Mouse (Mus musculus): ENCODE measurements around the gene Adgre5.

Gene Adgre5

DNA sequence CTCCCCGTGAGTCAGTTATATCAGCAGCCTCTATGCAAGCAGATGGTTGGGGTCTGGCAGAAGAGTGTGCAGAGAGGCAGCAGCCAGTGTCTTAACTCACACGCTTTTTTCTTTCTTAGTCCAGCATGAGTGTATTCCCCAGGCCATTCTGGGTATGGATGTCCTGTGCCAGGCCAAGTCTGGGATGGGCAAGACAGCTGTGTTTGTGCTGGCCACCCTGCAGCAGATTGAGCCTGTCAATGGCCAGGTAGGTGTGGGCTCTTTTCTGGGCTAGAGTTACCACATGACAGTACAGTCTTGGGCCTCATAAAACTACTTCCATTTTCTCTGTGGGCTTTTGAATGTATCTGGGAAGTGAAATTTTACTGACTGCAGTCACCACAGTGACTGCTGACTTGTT is 21.4 kb downstream of the Adgre5 start:
- no peak for DNase-seq

DNA sequence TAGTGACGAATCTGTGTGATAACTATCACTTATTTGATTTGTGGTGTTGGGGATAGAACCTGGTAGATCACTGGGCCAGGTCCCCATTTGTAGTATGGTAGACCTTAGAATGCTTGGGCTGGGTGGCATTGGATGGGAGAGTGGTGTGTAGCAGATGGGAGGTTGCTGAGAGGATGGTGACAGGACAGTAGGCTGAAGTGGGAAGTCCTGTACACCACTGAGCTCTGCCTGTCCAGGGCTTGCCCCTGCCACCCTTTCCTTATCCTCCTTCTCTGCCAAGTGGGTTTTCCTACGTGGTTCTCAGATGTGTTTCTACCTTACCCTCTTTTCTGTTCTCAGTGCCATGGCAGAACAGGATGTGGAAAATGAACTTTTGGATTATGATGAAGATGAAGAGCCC is 22.1 kb downstream of the Adgre5 start:
- DNase-seq, result no peak

DNA sequence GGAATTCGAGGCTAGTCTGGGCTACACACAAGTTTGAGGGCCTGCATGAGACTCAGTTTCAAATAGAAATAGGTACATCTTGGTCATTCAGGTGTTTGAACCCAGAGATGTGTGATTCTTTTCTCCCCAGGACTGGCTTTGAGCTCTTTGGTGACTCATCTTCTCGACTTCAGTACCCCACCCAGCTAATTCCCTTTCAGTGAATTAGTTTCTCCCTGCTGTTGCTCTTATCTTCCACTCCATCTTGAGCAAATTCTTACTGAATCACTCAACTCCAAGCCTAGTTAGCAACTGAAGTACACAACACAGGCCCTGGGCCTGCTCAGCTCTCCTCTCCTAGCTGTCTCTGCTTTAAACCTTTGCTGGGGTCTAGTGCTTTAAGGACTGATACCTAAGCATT is 24.6 kb downstream of the Adgre5 start:
- no peak for DNase-seq

DNA sequence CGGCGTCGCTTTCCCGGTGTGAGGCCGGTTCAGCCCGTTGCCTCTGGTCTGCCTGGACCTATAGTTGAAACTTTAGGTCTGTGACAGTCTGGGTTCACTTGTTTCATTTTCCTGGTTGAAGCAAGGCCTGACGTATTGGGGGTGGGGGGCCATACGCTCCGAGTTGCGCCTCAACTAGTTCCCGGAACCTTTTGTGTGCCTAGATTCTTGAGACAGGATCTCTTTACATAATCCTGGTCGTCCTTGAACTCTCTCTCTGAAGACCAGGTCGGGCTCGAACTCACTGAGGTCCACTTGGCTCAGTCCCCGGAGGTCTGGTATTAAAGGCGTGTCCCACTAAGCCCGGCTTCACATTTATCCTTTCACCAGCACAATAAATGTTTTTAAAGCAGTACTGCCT is 25.4 kb downstream of the Adgre5 start:
- peak in 1 of 2 experiments; percentile 21 for DNase-seq

DNA sequence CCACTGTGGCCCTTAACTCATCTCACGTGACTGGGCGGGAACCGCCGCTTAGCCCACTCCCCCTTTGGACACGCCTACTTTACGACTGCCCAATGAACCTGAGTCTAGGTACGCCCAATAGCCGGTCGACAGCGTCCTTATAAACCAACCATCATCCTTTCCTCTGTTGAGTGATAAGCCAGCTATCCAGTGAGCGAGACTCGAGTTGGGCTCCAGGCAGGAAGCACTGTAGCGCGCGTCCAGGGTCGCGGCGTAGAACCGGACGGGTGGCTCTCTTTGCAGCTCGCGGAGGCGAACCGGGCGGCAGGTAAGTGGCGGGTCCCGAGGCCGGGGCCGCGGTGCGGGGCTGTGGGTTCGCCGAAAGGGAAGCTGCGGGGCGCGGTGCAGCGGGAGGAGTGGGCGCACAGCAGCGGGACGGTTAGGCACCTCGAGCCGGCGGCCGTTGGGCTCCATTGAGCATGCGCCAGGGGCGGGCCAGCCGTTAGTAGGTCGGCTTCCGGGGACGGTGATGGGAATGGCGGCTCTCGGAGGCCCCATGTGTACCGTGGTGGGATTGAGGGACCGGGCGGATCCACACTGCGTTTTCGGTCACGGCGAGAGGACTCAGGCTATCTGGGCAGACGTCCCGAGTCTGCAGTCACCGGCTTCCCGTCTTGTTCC is 26.0 kb downstream of the Adgre5 start, which contains the start of gene Ddx39:
TSS of gene Ddx39 (plus strand) at position 147 of the 660 bp plus-strand sequence.
- peak; percentile 93 to 98 for DNase-seq

DNA sequence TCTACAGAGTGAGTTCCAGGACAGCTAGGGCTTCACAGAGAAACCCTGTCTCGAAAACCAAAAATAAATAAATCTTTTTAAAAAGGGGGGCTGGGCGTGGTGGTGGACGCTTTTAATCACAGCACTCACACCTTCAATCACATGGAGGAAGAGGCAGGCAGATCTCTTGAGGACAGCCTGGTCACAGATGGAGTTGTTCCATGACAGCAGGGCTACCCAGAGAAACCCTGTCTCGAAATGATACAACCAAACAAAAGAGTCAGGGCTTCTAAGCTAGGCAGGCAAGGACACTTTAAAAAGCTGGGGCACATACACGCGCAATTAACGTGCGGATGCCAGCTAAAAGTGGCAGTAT is 26.5 kb downstream of the Adgre5 start:
- DNase-seq, result no peak

DNA sequence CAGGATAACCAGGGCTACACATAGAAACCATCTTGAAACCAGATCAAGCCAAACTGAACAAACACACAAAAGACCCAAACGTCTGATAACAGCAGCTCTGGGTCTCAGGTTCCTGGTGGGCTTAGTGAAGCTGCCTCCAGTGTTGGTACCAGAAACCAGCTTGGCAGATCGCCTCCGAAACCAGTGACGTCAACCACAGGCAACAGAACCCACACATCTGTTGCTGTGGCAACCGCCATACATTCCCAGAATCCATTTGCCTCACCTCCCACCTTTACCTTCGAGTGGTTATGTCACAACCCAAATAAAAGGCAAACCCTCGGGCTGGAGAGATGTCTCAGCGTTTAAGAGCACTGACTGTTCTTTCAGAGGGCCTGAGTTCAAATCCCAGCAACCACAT is 33.6 kb downstream of the Adgre5 start:
- DNase-seq, result no peak

DNA sequence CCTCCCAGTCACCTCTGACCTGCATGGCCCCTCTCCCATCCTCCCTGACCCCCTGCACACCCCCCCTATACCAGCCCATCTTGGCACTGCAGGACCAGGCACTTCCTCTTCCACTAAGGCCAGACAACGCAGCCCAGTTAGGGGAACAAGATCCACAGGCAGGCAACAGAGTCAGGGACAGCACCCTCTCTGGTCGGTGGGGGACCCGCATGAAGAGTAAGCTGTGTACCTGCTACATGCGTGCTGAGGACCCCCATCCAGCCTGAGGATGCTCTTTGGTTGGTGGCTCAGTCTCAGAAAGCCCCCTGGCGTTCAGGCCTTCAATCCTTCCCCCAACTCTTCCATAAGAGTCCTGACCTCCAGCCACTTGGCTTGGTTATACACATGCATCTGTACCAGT is 34.7 kb downstream of the Adgre5 start:
- no peak for DNase-seq

DNA sequence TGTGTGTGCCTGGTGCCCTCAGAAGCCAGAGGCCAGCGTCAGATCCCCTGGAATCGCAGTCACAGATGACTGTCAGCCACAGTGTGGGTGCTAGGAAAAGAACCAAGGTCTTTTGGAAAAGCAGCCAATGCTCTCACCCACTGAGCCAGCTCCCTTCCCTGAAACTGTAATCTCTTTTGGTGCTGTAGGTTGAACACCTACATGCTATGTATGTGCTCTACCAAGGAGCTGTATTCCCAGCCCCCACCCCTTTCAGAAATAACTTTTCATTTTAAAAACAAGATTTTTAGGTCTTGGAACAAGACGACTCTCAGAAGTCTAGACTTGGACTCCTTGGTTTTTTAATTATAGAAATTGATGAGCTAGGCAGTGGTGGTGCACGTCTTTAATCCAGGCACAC is 37.7 kb downstream of the Adgre5 start:
- DNase-seq, result no peak

DNA sequence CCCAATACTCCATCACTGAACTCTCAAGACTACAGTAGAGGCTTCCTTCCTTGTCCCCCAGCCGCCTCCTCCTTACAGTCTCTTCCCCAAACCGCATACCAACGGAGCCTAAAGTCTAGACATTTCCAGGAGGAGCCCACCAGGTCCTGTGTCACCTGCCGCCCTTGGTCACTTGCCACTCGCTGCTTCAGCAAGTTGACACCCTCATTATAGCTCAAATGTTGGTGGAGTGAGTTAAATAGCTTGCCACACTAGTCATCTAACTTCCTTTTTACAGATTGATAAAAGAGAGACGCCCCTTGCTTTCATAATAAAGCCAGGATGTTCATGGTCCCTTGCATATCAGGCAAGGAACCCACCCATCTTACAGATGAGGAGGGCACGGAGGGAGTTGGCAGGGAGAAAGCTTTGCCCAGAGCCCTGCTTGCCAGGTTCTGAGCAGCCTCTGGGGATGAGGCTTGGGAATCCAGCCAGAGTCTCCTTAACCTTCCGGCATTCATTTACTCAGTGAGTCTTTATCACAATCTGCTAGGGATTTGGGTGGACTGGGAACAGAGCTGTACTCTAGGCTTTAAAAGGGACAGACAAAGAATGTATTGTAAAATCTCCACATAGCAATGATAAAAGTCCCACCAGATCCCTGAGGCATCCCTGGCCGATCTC is 40.6 kb downstream of the Adgre5 start:
- no peak for DNase-seq

DNA sequence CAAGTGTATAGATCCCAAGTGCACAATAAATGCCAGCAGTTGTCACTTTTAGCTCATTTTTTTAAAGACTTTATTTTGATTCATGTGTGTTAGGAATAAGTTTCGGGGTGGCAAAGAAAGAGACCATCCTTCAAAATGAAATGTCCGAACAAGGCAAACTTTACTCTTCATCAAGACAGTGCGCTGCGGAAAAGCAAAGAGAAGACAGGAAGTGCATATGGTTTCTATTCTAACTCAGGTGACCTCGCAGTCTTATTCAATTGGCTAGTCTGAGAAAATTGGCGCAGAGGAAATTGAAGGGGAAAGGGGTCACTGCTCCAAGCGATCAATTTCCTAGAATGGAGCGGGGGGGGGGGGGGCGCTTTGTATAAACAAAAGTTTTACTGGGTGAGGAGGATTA is 41.6 kb downstream of the Adgre5 start:
- no peak for DNase-seq

DNA sequence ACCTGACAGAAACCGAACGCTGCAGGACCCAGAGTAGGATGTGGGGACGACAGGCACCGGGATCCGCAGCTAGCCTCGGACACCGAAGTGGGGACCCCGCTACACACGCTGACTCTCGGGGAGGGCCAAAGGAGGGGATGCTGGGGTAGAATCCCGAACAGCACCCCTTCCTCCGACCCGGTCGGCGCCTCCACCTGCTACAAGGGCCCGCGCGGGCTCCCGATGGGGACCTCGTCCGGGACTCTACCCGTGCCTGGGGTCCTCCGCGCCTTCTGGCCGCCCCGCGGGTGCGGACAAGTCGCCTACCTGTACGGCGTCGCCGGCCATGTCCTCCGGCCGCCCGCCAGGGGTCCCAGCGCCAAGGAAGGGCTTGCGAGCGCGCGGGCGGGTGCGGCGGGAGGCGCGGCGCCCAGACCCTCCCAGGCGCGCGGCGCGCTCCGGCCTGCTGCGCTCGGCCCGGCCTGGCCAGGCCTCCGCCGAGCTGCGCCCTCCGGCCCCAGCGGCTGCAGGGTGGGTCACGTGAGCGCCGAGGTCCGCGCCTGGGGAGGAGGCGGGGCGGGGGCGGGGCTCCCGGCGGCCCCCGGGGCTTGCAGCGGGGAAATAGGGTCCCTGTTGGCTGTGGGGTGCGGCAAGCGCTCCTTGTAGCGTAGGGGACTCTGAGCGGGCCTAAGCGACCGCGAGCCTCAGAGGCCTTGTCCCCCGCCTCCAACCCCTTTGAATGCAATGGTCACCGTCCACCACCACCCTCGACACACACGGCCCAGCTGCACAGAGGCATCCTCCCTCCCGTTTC is 42.3 kb downstream of the Adgre5 start, which contains the start of gene Pkn1:
TSS of gene Pkn1 (minus strand) at position 519 of the 793 bp plus-strand sequence.
- DNase-seq, result peak; percentile 75 to 81

DNA sequence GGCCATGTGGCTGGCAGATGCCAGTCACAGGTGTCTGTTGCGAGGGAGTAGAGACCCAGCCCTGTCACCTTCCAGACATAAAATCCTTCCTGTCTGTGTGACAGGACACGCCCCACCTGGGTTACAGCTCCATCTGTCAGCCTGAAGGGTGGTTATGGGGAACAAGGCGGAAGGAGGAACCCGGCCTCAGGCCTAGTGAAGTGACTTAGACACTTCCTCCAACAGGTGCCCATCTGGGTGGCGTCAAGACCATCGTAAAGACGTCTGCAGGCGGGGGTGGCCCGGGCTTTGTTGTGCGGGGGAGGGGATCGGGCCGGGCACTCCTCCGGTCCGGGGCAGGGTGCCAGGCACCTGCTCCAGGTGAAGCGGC is 42.9 kb downstream of the Adgre5 start:
- DNase-seq, result peak; percentile 71 to 73

DNA sequence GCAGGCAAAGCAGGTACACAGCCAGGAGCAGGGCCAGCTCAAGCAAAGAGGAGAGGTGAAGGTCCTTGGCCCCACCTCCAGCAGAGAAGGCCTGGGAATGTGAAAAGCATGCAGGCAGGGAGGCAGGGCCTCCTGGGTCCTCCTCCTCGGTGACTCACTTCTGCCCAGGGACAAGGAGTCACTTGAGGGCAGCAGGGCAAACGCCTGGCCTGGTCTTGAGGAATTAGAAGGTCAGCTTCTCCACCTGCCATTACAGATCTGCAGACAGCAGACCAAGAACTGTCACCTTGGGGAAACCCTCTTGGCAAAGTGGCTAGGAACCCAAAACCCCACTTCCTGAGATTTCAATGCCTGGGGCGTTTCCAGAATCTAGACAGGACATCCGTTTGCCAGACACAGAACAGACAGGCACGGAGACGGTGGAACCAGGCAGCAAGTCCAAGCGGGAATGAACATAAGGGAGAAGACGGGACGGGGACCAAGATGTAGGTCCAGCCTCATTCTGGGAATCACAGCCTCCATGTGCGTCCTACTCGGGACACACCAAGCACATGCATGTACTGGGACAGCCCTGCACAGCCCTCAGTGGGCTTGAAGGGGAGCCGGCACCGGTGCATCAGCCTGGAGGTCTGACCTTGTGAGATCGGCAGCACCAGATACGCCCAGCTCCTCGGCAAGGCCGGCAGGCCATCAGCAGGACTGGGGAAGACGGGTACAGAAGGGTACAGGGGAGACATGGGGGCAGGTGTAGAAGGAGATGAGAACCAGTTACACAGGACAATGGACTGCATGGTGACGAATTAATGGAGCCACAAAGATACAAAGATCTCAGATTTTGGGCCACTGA is 43.5 kb downstream of the Adgre5 start:
- peak; percentile 19 to 26 for DNase-seq

DNA sequence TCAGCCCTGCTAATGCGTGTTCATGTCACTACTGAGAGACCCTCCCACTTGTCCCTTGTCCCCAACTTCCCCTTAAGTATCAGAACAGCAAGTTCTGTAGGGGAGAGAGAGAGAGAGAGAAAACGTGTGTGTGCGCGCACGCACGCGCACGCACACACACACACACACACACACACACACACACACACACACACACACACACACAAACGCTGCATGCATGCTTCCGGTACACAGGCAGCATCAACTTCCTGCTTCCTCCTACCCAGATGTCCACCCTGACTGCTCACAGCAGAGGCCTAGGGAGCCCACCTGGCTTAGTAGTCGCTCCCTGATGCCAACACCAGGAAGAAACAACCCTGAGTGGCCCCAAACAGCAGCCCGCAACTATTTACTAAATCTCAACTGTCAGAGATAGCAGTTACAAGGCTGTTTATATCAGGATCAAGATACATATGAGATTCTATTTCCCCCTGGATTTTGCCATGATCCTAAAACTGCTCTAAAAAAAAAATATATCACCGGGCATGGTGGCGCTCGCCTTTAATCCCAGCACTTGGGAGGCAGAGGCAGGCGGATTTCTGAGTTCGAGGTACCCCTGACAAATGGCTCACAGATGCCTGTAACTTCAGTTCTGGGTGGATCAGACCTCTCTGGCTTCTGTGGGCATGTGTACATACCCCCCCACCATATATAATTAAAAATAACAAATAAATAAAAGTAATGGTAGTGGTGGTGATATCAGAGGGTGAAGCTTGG is 45.6 kb downstream of the Adgre5 start:
- no peak for DNase-seq

DNA sequence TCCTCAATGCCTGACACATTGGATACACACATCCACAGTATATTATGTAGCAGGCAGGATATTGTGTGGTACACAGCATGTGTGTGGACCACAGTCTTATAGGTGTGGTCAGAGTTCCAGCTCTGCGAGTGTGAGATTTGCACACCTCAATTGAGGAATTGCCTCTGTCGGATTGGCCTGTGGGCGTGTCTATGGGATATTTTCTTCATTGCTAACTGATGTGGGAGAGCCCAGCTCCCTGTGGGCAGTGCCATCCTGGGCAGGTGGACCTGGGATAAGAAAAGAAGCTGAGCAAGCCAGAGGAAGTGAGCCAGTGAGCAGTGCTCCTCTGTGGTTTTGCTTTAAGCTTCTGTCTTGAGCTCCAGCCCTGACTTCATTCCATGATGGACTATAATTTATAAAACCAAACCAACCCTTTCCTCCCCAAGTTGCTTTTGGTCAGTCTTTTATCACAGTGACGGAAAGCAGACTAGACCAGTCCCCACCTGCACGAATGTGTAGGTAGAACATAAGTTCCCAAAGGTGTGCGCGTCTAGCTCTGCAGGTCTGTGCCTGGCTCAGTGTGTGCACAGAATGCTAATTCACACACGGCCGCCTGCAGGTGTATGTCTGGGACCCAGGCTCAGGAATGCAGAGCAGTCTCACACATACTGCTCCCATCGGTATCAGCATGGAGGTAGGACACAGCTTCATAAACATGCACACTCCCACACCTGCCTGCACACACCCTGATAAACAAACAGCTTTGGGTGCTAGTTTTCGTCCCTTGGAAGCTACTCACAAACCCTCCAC is 46.6 kb downstream of the Adgre5 start:
- DNase-seq, result no peak

DNA sequence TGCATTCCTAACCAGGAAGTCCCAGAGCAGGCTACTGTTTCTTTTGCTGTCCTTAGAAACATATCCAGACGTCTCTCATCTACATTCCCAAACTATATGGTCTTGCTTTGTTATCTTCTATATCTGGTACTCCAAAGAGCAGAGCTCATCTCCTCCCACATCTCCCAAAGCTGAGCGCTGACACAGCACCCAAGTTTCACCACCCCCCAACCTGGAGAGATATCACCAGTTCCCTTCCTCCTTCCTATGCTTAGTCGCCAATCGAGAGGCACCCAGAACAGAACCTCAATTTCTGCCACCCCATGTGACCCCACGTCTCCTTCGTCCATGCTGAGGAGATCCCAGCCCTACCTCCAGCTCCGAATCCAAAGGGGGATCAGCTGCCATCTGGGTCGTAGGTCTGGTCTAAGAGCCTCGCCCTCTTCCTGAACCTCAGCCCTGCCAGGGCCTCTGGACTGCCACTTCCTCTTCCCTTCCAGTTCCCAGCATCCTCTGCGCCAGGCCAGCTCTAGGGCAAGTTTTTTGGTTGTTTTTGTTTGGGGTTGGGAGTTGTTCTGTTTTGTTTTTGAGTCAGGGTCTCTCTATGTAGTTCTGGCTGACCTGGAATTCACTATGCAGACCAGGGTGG is 47.4 kb downstream of the Adgre5 start:
- DNase-seq, result no peak

DNA sequence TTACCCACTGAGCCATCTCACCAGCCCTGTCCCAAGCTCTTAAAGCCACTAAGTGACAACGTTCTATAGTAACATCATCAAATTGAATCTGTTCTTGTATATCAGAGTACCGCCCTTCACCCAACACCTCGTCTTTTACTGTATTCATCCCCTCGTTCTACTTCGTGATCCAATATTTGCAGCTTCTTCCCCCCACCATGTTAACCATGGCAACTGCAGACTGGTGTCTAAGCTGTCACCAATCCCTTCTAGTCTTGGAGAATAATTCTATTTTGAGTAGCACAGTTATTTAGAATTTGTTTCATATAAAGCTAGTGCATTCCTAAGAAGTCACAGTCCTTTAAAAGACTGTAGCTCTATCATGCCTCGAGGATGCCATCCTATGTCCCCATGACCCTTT is 51.9 kb downstream of the Adgre5 start:
- DNase-seq, result no peak

DNA sequence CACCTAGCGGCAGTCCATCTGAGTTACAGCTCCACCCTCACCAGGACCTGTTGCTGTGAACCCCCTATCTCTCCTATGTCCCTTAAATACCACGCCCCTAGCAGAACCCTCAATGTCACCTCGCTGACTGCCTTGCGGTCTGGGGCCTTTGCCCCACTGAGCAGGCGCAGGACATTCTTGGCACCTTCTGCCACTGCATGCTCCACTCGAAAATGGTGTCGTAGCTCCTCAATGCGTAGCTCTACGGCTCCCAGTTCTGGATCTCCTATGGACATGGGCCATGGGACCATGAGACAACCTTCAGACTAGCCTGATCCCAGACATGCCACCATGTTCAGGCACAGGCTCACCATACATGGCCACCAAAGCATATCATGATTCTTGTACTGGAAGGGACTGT is 56.6 kb downstream of the Adgre5 start:
- no peak for DNase-seq

DNA sequence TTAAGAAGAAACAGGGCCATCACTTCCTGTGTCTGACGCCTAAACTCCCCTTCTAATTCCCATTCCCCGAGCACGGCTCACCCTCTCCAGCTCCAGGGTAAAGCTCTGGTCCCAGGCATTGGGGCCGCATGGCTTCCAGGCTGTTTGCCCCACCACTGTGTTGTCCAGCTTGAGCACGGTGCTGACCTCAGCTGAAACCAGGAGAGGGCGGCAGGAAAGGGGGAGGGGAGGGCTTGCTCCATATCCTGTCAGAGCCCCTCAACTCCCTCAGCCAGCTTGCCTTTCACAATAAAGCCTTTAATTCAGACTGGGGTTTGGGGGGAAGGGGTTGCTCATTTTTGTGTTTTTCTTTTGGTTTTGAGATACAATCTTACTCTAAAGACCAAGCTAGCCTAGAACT is 60.0 kb downstream of the Adgre5 start:
- DNase-seq, result no peak

DNA sequence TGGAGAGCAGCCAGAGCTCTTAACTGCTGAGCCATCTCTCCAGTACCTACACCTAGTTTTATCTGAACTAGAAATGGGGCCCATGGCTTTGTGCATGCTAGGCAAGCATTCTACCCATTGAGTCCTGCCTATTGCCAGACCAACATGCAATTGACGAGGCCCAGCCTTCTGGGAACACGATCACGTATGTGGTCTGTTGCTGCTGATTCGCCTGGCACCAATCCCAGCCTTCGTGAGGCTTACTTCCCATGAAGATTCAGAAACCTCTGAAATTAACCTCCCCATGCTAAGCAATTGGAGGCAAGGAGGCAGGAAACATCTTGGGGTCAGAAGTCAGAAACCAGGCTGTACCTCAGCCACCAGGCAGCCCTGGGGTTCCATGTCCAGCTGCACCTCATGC is 60.5 kb downstream of the Adgre5 start:
- no peak for DNase-seq

All from cerebellum, adult 18-20 months (tissue).